Mouse (Mus musculus) hindbrain, embryonic 14.5 days (tissue): ENCODE measurements at regions not wholly inside any gene's neighbourhood (a gene's known extent, or its start where the extent isn't known, plus 50 kb on each side); places are given as distances from the start of the nearest gene placed in this dataset.

Experiments
- ATAC-seq: fragments of 200-750 bp; cut with Nextera tagmentation; 2 replicates; pipeline ENCODE4 v1.8.0; 2017; ENCODE audit warnings: moderate number of reproducible peaks, mild to moderate bottlenecking, moderate TSS enrichment, moderate library complexity; ENCODE audit not compliant: low FRiP score
- DNase-seq: peaks from one replicate; pipeline ENCODE4 v3.0.0-alpha.2; 2015; ENCODE audit warnings: low spot score
- H3K27ac ChIP-seq: fragments of 300-500 bp; sonication (generic); 2 replicates; pipeline ENCODE4 v1.5.1; 2014; ENCODE audit warnings: mild to moderate bottlenecking, moderate library complexity
- H3K27me3 ChIP-seq: fragments of 300-500 bp; sonication (generic); 2 replicates; pipeline ENCODE4 v1.6.1; 2014; ENCODE audit warnings: mild to moderate bottlenecking, low read length, mixed read lengths; ENCODE audit not compliant: control insufficient read depth, insufficient read depth
- H3K36me3 ChIP-seq: fragments of 300-500 bp; sonication (generic); replicated peaks from 2 replicates; pipeline ENCODE4 v1.6.1; 2014; ENCODE audit not compliant: control insufficient read depth, insufficient read depth
- H3K4me1 ChIP-seq: fragments of 300-500 bp; sonication (generic); replicated peaks from 2 replicates; pipeline ENCODE4 v1.6.1; 2014; ENCODE audit warnings: antibody characterized with exemption, low read length, mixed read lengths; ENCODE audit not compliant: control insufficient read depth, insufficient read depth
- H3K4me2 ChIP-seq: fragments of 300-500 bp; sonication (generic); replicated peaks from 2 replicates; pipeline ENCODE4 v1.6.1; 2014; ENCODE audit warnings: mild to moderate bottlenecking, moderate library complexity
- H3K4me3 ChIP-seq: fragments of 300-500 bp; sonication (generic); replicated peaks from 2 replicates; pipeline ENCODE4 v1.5.1; 2014; ENCODE audit warnings: mild to moderate bottlenecking, low read length
- H3K9ac ChIP-seq: fragments of 300-500 bp; sonication (generic); 2 replicates; pipeline ENCODE4 v1.6.1; 2014
- H3K9me3 ChIP-seq: fragments of 300-500 bp; sonication (generic); 2 replicates; pipeline ENCODE4 v1.6.1; 2016; ENCODE audit warnings: low read length; ENCODE audit not compliant: control insufficient read depth
- WGBS: fragments of 180-500 bp; shearing (Covaris S2); extraction: QIAGEN DNeasy Blood & Tissue Kit; methylation state at CpG from one replicate; pipeline ENCODE4 v1.1.7; 2014; 5-methylcytosine and 5-hydroxymethylcytosine counted together

GRCm38 (mm10) chr14:25313693-25314240 is 145.2 kb upstream of the Zmiz1 start:
- Histone ChIP-seq H3K9me3 (no peaks in the 10 kb centered on the region), H3K4me2 (no peak overlapping the region), H3K4me1 (peaks cover 24% of the 10 kb centered on the region), H3K27me3 (no peaks in the 10 kb centered on the region), H3K27ac (no peak overlapping the region), H3K9ac (no peak overlapping the region), H3K36me3 (no peaks in the 10 kb centered on the region), H3K4me3 (no peak overlapping the region)
- DNase-seq (no peak), ATAC-seq (no peak)
- 92% methylated on average over 4 of the region's 4 CpGs for WGBS

DNA sequence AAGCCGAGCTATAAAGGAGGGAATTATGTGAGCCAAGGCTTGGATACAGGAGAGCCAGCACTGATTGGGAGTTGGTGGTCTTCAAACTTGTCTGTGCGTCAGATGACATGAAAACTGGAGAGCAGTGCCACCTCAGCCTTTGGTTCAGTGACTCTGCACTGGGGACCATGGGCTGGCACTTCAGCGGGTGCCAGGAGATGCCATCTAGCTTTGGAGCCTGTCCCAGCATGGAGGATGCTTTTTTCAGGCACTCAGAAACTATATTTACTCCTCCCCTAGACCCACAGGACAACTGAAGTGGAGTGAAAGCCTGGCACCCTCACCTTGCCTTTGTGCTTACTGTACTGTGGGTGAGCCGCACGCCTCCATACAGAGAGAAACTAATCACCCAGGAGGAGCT is 142.5 kb upstream of the Zmiz1 start:
- H3K4me2 ChIP-seq, result no peak overlapping the region
- no peaks in the 10 kb centered on the region for H3K36me3 ChIP-seq
- H3K27ac ChIP-seq, result no peak overlapping the region
- WGBS, result 90% methylated on average over 5 of the region's 5 CpGs
- no peak overlapping the region for H3K9ac ChIP-seq
- ATAC-seq (no peak), DNase-seq (no peak)
- H3K9me3 ChIP-seq, result no peaks in the 10 kb centered on the region
- H3K4me3 ChIP-seq, result no peak overlapping the region
- H3K4me1 ChIP-seq, result peaks cover 29% of the 10 kb centered on the region
- no peaks in the 10 kb centered on the region for H3K27me3 ChIP-seq

DNA sequence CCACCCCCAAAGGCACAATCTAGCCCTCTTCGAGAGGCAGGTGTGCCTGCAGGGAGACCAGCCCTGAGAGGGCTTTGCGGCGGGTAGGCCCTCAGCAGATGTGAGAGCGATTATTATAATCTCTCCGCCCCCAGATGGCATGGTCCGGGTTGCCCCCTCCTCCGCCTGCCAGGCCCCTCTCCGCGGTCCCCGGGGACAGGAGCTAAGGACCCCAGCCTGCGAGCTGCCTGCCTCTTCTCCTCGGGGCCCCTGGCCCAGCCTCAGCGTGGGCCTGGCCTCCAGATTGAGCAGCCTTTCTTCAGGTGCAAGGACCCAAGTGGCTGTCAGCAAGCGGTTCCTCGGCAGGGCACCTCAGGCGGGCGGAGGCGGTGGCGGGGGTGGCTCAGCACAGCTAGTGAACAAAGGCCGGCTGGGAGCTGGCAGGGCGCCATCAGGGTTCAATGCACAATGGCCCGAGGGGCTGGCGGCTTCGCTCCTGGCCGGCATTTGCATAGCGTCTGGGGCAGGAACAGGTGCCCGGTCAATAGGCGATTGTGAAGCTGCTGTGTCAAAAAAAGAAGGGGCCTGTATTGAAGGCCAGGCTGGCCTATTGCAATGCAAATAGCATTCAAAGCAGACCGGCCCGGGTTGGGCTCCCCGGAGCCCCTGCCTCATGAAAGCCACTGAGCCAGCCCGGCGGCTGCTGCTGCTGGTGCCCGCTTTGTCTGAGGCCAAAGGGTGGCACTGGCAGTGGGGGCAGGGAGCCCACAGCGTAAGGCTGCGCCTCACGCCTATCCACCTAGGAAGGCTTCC is 141.1 kb upstream of the Zmiz1 start:
- H3K27me3 ChIP-seq, result no peaks in the 10 kb centered on the region
- ATAC-seq, result peak; percentile 85
- H3K4me2 ChIP-seq, result peak overlapping the region; percentile 40
- H3K9me3 ChIP-seq, result no peaks in the 10 kb centered on the region
- 3% methylated on average over 37 of the region's 37 CpGs for WGBS
- peak overlapping the region; percentile 77 for H3K27ac ChIP-seq
- H3K9ac ChIP-seq, result peak overlapping the region; percentile 37
- DNase-seq, result peak; percentile 81
- H3K36me3 ChIP-seq, result no peaks in the 10 kb centered on the region
- peaks cover 29% of the 10 kb centered on the region for H3K4me1 ChIP-seq
- 0 out of 2 replicates have a peak overlapping the region, but pooled peaks have one; percentile 2 for H3K4me3 ChIP-seq

GRCm38 (mm10) chr14:25318909-25319308 is 140.1 kb upstream of the Zmiz1 start:
- H3K4me3 ChIP-seq, result no peak overlapping the region
- no peak overlapping the region for H3K4me2 ChIP-seq
- H3K9ac ChIP-seq, result no peak overlapping the region
- DNase-seq, result no peak
- ATAC-seq, result no peak
- H3K36me3 ChIP-seq, result no peaks in the 10 kb centered on the region
- H3K27me3 ChIP-seq, result no peaks in the 10 kb centered on the region
- no peaks in the 10 kb centered on the region for H3K9me3 ChIP-seq
- peak overlapping the region; percentile 77 for H3K27ac ChIP-seq
- 28% methylated on average over 12 of the region's 12 CpGs for WGBS
- H3K4me1 ChIP-seq, result peaks cover 36% of the 10 kb centered on the region

DNA sequence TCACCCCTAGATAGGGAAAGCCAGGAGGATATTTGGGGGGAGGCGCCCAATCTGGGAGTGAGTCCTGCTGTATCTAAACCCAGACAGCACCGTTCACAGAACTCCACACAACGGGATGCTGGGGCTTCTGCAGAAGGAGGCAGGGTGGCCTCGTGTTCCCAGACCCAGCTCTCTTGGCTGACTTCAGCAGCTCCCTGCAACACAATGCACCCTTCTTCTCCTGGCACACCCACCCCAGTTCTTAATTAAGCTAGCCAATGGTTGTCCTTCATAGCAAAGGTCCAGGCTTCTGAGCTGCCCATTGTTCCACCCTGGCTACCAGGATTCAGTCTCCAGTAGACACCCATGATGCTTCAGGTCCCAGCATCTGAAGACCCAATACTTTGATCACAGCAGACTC is 138.8 kb upstream of the Zmiz1 start:
- Histone ChIP-seq H3K36me3 (no peaks in the 10 kb centered on the region), H3K9me3 (no peaks in the 10 kb centered on the region), H3K4me3 (no peak overlapping the region), H3K27me3 (no peaks in the 10 kb centered on the region), H3K4me1 (peaks cover 42% of the 10 kb centered on the region), H3K4me2 (no peak overlapping the region), H3K27ac (no peak overlapping the region), H3K9ac (no peak overlapping the region; the same call in 1 of the 2 replicates)
- DNase-seq (no peak), ATAC-seq (no peak)
- whole genome bisulfite sequencing, result 56% methylated on average over 4 of the region's 4 CpGs

- no peak overlapping the region for H3K4me3 ChIP-seq
- no peak overlapping the region for H3K9ac ChIP-seq
- no peak overlapping the region for H3K4me2 ChIP-seq
- H3K27me3 ChIP-seq, result no peaks in the 10 kb centered on the region
- WGBS, result 87% methylated on average over 6 of the region's 6 CpGs
- H3K36me3 ChIP-seq, result no peaks in the 10 kb centered on the region
- ATAC-seq (no peak), DNase-seq (no peak)
- peaks cover 27% of the 10 kb centered on the region for H3K4me1 ChIP-seq
- H3K27ac ChIP-seq, result no peak overlapping the region
- no peaks in the 10 kb centered on the region for H3K9me3 ChIP-seq
Observed at GRCm38 (mm10) chr14:25323542-25324484, 135.2 kb upstream of the Zmiz1 start.

DNA sequence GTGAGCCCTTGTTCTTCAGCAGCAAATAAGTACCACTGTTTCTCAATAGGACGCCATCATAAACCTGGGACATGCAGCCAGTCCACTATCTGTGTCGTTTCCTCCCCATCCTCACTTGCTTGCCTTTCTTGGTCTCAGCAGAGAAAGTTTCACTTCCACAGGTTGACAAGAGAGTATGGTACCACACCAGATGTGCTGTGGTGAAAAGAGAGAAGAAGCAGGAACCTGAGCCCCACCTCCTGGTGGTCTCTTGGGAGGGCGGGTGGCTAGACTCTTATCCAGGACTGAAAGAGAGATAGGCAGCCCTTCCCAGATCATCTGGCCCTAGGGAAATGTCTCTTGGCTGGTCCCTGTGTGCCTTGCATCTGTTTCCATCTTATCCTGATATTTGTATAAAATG is 133.1 kb upstream of the Zmiz1 start:
- peaks cover 13% of the 10 kb centered on the region for H3K4me1 ChIP-seq
- 96% methylated on average over 3 of the region's 3 CpGs for WGBS
- no peak for DNase-seq
- H3K36me3 ChIP-seq, result no peaks in the 10 kb centered on the region
- H3K27ac ChIP-seq, result no peak overlapping the region
- no peaks in the 10 kb centered on the region for H3K9me3 ChIP-seq
- H3K9ac ChIP-seq, result no peak overlapping the region
- no peak overlapping the region for H3K4me2 ChIP-seq
- H3K27me3 ChIP-seq, result no peaks in the 10 kb centered on the region
- no peak for ATAC-seq
- no peak overlapping the region for H3K4me3 ChIP-seq

GRCm38 (mm10) chr14:25328230-25328629 is 130.8 kb upstream of the Zmiz1 start:
- Histone ChIP-seq H3K4me3 (no peak overlapping the region), H3K27me3 (no peaks in the 10 kb centered on the region)

DNA sequence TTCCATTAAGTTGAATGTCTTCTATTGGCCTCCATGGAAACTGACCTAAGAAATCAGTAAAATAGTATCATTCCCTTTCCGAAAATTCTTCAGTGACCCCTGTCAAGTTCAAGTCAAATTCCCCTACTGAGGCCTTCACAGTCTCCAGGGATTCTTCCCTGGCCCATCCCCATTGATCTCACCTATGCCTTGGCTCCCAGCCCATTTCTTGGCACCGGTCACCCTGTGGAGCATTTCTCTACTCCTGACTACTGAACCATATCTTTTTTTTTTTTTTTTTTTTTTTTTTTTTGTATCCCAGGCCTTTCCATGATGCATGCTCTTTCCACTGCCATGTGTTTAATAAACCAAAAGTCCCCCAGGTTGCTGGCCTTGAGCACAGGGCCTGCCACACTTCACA is 124.8 kb upstream of the Zmiz1 start:
- no peak overlapping the region for H3K4me3 ChIP-seq
- no peaks in the 10 kb centered on the region for H3K9me3 ChIP-seq
- no peaks in the 10 kb centered on the region for H3K36me3 ChIP-seq
- ATAC-seq (no peak), DNase-seq (no peak)
- 91% methylated on average over 2 of the region's 2 CpGs for WGBS
- peaks cover 10% of the 10 kb centered on the region for H3K4me1 ChIP-seq
- H3K4me2 ChIP-seq, result no peak overlapping the region
- H3K27ac ChIP-seq, result no peak overlapping the region
- no peaks in the 10 kb centered on the region for H3K27me3 ChIP-seq
- H3K9ac ChIP-seq, result no peak overlapping the region

More at GRCm38 (mm10) chr14:25328230-25328629, 130.8 kb upstream of the Zmiz1 start:
- Histone ChIP-seq H3K9ac (no peak overlapping the region), H3K9me3 (no peaks in the 10 kb centered on the region), H3K4me1 (peaks cover 13% of the 10 kb centered on the region), H3K4me2 (no peak overlapping the region), H3K36me3 (no peaks in the 10 kb centered on the region), H3K27ac (no peak overlapping the region)
- DNase-seq (no peak), ATAC-seq (no peak)
- 71% methylated on average over 5 of the region's 5 CpGs for WGBS
